Mouse (Mus musculus): ENCODE data around the gene Runx2.

The Runx2 gene

DNA sequence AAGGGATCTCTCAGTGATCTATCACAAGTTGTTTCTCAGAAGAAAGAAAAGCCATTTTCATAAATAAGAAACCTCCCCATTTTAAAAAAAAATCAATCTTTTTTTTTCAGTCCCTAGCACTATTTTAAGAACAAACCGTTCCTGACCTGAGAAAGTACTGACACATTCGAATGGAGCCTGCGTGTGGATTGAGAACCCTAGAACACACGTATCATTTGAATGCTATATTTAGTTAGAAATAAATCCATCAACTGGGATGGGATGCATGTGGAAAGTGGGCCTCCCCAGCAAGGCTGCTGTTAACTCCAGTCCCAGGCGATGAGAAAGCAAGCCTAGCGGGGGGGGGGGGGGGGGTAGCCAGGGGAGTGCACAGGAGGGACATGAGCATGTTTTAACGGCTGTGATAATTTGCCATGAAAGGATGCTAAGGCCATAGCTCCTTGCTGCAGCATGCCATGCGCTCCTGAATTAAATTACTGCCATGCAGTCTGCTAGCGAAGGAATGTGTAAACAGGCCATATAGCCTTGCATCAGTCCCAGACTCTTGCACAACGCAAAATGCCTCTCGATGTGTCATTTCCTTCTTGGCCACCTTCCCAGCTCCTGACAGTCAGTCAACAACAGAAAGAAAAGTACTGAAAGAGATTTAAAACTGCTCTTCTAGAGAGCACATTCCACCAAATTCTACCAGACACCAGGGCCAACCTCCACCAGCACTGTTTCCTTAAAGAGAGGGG lies 104.9 kb downstream of the Runx2 start:
- no peak for DNase-seq

DNA sequence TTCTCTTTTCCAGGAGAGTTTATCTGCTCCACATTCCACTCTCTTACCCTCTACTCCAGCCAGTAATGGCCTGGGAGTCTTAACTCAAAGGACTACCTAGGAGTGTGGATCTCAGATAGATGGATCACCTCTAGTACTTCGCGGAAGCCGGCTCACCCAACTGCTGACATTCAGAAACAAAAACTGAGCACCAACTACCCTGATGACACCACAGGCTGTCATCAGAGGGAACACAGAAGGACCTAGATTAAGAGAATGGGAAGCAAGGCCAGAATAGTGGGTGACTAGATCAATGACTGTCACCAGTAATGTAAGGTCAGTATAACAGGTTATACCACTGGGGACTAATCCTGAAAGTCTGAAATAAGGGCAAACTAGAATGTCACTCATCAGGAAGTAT lies 106.6 kb downstream of the Runx2 start:
- no peak for DNase-seq

- no peak for DNase-seq
Measured at GRCm38 (mm10) chr17:44706531-44706930, 108.1 kb downstream of the Runx2 start.

GRCm38 (mm10) chr17:44702506-44703298 lies 111.9 kb downstream of the Runx2 start:
- DNase-seq: no peak

DNA sequence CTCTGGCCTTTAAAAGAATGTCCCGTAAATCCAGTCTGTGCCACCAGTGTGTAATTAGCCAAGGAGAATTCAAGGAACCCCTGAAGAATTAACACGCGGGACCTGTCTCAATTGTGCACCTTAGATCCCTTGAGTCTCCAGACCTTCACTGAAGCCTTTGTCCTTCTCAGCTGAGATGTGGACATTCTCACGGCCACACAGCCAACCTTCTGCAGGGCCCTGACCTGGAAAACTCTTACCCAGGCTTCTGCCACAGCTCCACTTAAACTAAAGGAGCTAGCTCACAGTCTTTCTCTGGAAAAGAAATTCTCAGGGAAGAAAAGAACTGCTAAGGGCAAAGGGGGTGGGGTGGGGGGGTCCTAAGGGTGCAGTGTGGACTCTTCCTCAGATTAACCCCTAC lies 113.1 kb downstream of the Runx2 start:
- DNase-seq: no peak

DNA sequence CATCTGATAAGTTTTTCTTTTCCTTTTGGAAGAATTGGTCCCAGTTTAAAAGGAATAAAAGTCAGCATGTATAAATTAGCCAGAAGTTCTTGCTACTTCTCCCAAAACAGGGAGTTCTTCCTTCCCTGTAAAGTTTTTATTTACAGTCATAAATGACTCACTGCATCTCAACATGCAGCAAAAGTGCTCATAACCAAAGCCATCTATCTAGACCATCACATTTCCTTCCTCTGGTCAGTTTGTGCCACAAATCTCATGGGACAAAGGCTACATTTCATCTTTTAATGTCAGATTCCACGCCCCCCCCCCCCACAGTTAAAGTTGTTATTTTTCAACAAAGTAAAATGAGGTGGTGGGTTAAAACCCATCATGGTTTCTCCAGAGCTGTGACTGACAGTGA lies 114.3 kb downstream of the Runx2 start:
- no peak for DNase-seq

- no peak for DNase-seq
Measured at GRCm38 (mm10) chr17:44697053-44697452, 117.5 kb downstream of the Runx2 start.

DNA sequence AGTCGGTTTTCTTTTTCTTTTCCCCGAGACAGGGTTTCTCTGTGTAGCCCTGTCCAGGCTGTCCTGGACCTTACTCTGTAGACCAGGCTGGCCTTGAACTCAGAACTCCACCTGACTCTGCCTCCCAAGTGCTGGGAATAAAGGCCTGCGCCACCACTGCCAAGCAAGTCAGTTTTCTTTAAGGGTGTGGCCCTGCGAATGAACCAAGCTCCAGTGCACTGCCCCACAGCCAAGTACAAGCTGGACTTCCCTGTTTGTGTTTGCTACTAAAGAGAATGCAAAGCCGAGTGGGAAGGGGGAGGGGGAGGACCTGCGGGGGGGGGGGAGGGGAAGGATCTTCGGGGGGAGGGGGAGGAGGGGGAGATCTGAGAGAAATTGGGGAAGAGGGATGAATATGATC lies 121.0 kb downstream of the Runx2 start:
- DNase-seq: no peak

DNA sequence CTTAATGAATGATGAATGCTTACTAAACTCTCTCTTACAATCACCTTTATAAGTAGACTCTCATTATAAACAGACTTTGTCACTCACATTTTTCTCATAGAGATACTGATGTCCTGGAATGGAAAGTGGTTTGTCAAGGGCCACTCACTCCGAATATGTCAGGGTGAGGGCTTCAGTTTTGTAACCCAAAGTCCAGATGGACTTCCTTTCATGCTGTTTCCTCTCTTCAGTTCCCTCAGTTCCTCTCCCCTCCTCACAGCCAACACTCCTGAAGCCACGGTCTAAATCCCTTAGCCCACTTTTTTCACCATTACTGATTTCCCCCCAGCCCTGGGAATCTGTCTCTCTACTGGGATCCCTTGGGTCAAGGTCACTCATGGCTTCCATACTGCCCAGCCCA lies 123.1 kb downstream of the Runx2 start:
- DNase-seq: no peak

- DNase-seq: no peak
Measured at GRCm38 (mm10) chr17:44690410-44691035, 124.1 kb downstream of the Runx2 start.

DNA sequence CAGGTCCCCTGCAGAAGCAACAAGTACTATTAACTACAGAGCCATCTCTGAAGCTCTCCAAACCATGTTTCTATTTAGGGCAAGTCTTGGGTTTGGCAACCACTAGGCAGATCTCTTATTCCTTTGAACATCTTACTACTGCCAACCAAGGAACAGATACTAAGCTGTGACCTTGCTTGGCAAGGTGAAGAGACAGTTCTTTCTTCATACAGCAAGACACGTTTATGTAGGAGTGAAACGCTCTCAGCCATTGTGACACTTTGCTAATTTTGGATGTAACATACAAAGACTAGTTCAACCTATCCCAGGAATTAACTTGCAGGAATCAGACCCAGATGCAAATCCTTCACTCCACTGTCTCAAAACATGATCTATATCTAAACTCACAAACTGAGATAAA lies 126.3 kb downstream of the Runx2 start:
- DNase-seq: no peak

GRCm38 (mm10) chr17:44685514-44685913 lies 129.1 kb downstream of the Runx2 start:
- DNase-seq: peak; percentile 17

DNA sequence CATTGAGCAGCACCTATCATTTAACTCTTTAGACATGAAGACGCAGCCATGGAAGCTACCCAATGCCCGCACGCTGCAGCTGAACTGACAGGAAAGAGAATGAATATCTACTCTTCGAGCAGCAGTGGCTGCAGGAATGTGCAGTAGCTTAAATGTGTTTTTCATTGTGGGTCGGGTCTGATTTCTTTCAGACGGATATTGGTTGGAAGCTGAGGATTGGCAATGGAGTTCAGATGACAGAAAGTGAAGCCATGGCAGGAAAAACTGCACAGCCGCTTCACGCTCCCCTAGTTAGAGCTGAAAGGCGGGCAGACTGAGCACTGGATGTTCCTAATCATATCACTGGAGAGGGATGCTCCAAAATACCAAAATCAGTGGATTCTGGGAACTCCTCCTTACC lies 131.6 kb downstream of the Runx2 start:
- no peak for DNase-seq

GRCm38 (mm10) chr17:44677782-44678181 lies 136.8 kb downstream of the Runx2 start:
- peak; percentile 14 for DNase-seq

DNA sequence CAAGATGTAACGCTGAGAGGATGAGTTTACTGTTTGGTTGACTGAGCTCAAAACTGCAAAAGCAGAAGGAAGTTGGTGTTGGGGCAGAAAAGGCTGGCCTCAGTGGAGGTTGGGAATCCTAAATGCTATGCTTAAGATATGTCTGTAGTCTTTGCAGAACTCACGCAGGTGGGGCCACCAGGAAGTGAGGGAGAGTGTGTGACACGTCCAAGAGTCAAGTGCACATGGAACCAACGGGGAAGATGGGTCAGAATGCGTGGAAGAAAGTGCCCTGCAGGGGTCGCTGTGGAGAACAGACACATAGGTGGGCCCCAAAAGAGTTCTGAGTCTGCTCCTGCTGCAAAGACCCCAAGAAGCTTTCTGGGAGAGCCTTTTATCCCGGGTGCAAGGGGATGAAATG lies 141.8 kb downstream of the Runx2 start:
- no peak for DNase-seq

- peak; percentile 77 for DNase-seq
Measured at GRCm38 (mm10) chr17:44671946-44672692, 142.5 kb downstream of the Runx2 start.

DNA sequence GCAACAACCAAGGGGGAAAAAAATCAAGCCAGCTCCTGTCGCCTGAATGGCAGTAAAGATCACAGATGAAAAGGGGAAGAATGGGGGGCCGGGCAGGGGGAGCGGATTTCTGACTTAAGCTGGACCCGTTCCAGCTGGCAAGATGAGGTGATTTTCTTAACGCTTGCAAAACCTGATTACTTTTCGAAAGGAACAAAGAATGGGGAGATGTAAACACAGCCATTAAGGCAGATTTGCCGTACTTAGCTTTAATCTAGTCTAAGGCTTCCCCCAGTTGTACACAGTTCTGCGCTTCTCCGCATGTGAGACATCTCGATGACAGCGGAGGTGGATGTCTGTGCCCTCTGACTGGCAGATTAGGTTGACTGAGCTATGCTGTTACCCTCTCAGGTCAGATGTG lies 144.6 kb downstream of the Runx2 start:
- no peak for DNase-seq

GRCm38 (mm10) chr17:44667346-44667745 lies 147.3 kb downstream of the Runx2 start:
- DNase-seq: no peak

- DNase-seq: no peak
Measured at GRCm38 (mm10) chr17:44663872-44664271, 150.7 kb downstream of the Runx2 start.

GRCm38 (mm10) chr17:44663208-44663607 lies 151.4 kb downstream of the Runx2 start:
- no peak for DNase-seq

DNA sequence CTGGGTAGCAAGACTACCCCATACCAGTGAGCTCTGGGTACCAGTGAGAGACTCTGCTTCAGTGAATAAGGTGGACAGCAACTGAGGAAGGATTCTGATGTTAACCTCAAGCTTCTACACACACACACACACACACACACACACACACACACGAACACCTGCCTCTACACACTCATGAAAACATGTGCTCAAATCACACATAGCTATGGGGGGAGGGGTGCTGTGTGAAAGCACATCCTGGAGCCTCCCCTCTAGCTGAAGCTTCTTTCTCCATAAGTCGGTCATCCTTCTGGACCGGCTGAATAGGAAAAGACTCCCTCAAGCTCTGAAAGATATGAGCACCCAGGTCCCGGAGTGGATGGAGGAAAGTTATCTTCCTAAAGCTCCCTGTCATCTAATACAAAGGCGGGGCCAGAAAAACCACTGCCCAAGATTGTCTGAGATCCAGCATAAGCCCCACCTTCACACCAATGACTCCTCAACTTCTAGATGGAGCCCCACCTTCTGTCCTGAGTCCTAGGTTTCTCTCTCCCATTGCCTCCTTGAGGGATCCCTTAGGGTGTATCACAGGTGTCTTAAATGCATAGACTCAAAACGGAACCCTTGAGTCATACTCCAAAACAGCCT lies 152.4 kb downstream of the Runx2 start:
- no peak for DNase-seq

GRCm38 (mm10) chr17:44660121-44660806 lies 154.3 kb downstream of the Runx2 start:
- DNase-seq: no peak
